Mouse (Mus musculus) cerebellum, adult 2 months (tissue): Measurements from ENCODE around the gene Ggta1.

Experiments
- CTCF ChIP-seq: fragments of 200-500 bp; IDR thresholded peaks from 2 replicates; pipeline ENCODE4 v1.5.1; 2011; ENCODE audit warnings: low read depth, mild to moderate bottlenecking, control low read depth, low read length, moderate library complexity, borderline replicate concordance; ENCODE audit not compliant: insufficient read depth
- POLR2A ChIP-seq: fragments of 200-500 bp; IDR thresholded peaks from 2 replicates; pipeline ENCODE4 v1.6.1; 2011; ENCODE audit warnings: low read length, control low read depth, borderline replicate concordance; ENCODE audit not compliant: insufficient read depth

GRCm38 (mm10) chr2:35412246-35412645 is 50.8 kb downstream of the Ggta1 start:
- TF ChIP-seq CTCF (no peak), POLR2A (no peak)
